Mouse (Mus musculus) kidney, postnatal 0 days (tissue): ENCODE data around the gene Pkn1. TPM values are rescaled to one million over a fixed set of nuclear protein-coding genes. Genes with fewer than 3 reads are reported as not detected.

ENCODE experiments used
- ATAC-seq: fragments of 200-750 bp; cut with Nextera tagmentation; replicated peaks from 2 replicates; pipeline ENCODE4 v1.8.0; 2017; ENCODE audit warnings: low read depth, moderate number of reproducible peaks, moderate TSS enrichment, moderate library complexity; ENCODE audit not compliant: low FRiP score
- DNase-seq: peaks from one replicate; pipeline ENCODE4 v3.0.0-alpha.2; 2016; ENCODE audit warnings: low spot score
- H3K27ac ChIP-seq: fragments of 300-500 bp; sonication (generic); 2 replicates; pipeline ENCODE4 v1.5.1; 2014; ENCODE audit warnings: mild to moderate bottlenecking
- H3K27me3 ChIP-seq: fragments of 300-500 bp; sonication (generic); 2 replicates; pipeline ENCODE4 v1.6.1; 2014; ENCODE audit warnings: low read length, mixed read lengths; ENCODE audit not compliant: insufficient read depth
- H3K36me3 ChIP-seq: fragments of 300-500 bp; sonication (generic); 2 replicates; pipeline ENCODE4 v1.6.1; 2014; ENCODE audit warnings: low read length, mixed read lengths; ENCODE audit not compliant: insufficient read depth
- H3K4me1 ChIP-seq: fragments of 300-500 bp; sonication (generic); replicated peaks from 2 replicates; pipeline ENCODE4 v1.6.1; 2014; ENCODE audit warnings: antibody characterized with exemption, low read length, mixed read lengths; ENCODE audit not compliant: insufficient read depth
- H3K4me2 ChIP-seq: fragments of 300-500 bp; sonication (generic); 2 replicates; pipeline ENCODE4 v1.6.1; 2014; ENCODE audit warnings: mild to moderate bottlenecking, low read length, moderate library complexity, mixed read lengths
- H3K4me3 ChIP-seq: fragments of 300-500 bp; sonication (generic); replicated peaks from 2 replicates; pipeline ENCODE4 v1.5.1; 2014; ENCODE audit warnings: low read depth, low read length
- H3K9ac ChIP-seq: fragments of 300-500 bp; sonication (generic); 2 replicates; pipeline ENCODE4 v1.6.1; 2014; ENCODE audit warnings: low read depth, low read length
- H3K9me3 ChIP-seq: fragments of 300-500 bp; sonication (generic); replicated peaks from 2 replicates; pipeline ENCODE4 v1.6.1; 2016; ENCODE audit warnings: low read length, inconsistent platforms, mixed read lengths
- CTCF ChIP-seq: IDR thresholded peaks from 2 replicates; pipeline ENCODE4 v1.5.1; 2016; ENCODE audit warnings: antibody characterized with exemption, low read depth, mild to moderate bottlenecking, moderate library complexity
- WGBS: fragments of 180-500 bp; shearing (Covaris S2); extraction: QIAGEN DNeasy Blood & Tissue Kit; methylation state at CpG from one replicate; pipeline ENCODE4 v1.1.7; 2014; 5-methylcytosine and 5-hydroxymethylcytosine counted together
- polyA plus RNA-seq: library from polyadenylated mRNA; unstranded; fragments of >200 nt; fragmentation: Nextera tagmentation; extraction: Ambion mirVana; gene quantifications from 2 replicates; pipeline ENCODE4 v1.2.1, GENCODE M21; 2015

The Pkn1 gene
- polyA plus RNA-seq, 1 experiment from 2014 or later, result 31.0 TPM

DNA sequence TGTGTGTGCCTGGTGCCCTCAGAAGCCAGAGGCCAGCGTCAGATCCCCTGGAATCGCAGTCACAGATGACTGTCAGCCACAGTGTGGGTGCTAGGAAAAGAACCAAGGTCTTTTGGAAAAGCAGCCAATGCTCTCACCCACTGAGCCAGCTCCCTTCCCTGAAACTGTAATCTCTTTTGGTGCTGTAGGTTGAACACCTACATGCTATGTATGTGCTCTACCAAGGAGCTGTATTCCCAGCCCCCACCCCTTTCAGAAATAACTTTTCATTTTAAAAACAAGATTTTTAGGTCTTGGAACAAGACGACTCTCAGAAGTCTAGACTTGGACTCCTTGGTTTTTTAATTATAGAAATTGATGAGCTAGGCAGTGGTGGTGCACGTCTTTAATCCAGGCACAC lies 4.4 kb upstream of the Pkn1 start:
- Histone ChIP-seq H3K4me1 (peaks cover 8% of the 10 kb centered on the region; the same call in 1 of the 2 replicates), H3K36me3 (no peaks in the 10 kb centered on the region), H3K27me3 (no peaks in the 10 kb centered on the region), H3K4me3 (no peak overlapping the region), H3K9me3 (no peaks in the 10 kb centered on the region), H3K27ac (no peak overlapping the region), H3K9ac (no peak overlapping the region), H3K4me2 (no peak overlapping the region)
- DNase-seq (no peak), ATAC-seq (no peak)
- no peak for TF ChIP-seq CTCF
- WGBS, result 81% methylated on average over 4 of the region's 4 CpGs

- H3K4me3 ChIP-seq, result no peak overlapping the region
- no peak for TF ChIP-seq CTCF
- H3K36me3 ChIP-seq, result no peaks in the 10 kb centered on the region
- H3K27me3 ChIP-seq, result no peaks in the 10 kb centered on the region
- no peak for ATAC-seq
- no peak overlapping the region for H3K4me2 ChIP-seq
- no peak overlapping the region for H3K27ac ChIP-seq
- WGBS, result 72% methylated on average over 9 of the region's 9 CpGs
- no peak for DNase-seq
- no peak overlapping the region for H3K9ac ChIP-seq
- H3K9me3 ChIP-seq, result no peaks in the 10 kb centered on the region
- H3K4me1 ChIP-seq, result peaks cover 30% of the 10 kb centered on the region
Observed at GRCm38 (mm10) chr8:83700423-83701085, 1.6 kb upstream of the Pkn1 start.

- no peaks in the 10 kb centered on the region for H3K9me3 ChIP-seq
- H3K4me1 ChIP-seq, result peaks cover 36% of the 10 kb centered on the region
- ATAC-seq (no peak), DNase-seq (peak; percentile 58)
- WGBS, result 9% methylated on average over 9 of the region's 9 CpGs
- H3K4me2 ChIP-seq, result peak overlapping the region; percentile 96
- no peak for TF ChIP-seq CTCF
- peak overlapping the region; percentile 89 for H3K4me3 ChIP-seq
- H3K27ac ChIP-seq, result peak overlapping the region; percentile 94
- no peaks in the 10 kb centered on the region for H3K27me3 ChIP-seq
- no peaks in the 10 kb centered on the region for H3K36me3 ChIP-seq
- peak overlapping the region; percentile 96 for H3K9ac ChIP-seq
Observed at GRCm38 (mm10) chr8:83699566-83699965, 587 bp upstream of the Pkn1 start.

GRCm38 (mm10) chr8:83698291-83698660 lies 703 bp downstream of the Pkn1 start:
- H3K27ac ChIP-seq, result peak overlapping the region; percentile 94
- H3K4me3 ChIP-seq, result peak overlapping the region; percentile 89
- H3K27me3 ChIP-seq, result no peaks in the 10 kb centered on the region
- H3K36me3 ChIP-seq, result no peaks in the 10 kb centered on the region
- TF ChIP-seq CTCF, result no peak
- peak overlapping the region; percentile 96 for H3K4me2 ChIP-seq
- H3K4me1 ChIP-seq, result peaks cover 40% of the 10 kb centered on the region
- H3K9me3 ChIP-seq, result no peaks in the 10 kb centered on the region
- DNase-seq (peak; percentile 40), ATAC-seq (peak; percentile 5; the same call in 1 of the 2 replicates)
- H3K9ac ChIP-seq, result peak overlapping the region; percentile 96
- 1% methylated on average over 15 of the region's 15 CpGs for WGBS

DNA sequence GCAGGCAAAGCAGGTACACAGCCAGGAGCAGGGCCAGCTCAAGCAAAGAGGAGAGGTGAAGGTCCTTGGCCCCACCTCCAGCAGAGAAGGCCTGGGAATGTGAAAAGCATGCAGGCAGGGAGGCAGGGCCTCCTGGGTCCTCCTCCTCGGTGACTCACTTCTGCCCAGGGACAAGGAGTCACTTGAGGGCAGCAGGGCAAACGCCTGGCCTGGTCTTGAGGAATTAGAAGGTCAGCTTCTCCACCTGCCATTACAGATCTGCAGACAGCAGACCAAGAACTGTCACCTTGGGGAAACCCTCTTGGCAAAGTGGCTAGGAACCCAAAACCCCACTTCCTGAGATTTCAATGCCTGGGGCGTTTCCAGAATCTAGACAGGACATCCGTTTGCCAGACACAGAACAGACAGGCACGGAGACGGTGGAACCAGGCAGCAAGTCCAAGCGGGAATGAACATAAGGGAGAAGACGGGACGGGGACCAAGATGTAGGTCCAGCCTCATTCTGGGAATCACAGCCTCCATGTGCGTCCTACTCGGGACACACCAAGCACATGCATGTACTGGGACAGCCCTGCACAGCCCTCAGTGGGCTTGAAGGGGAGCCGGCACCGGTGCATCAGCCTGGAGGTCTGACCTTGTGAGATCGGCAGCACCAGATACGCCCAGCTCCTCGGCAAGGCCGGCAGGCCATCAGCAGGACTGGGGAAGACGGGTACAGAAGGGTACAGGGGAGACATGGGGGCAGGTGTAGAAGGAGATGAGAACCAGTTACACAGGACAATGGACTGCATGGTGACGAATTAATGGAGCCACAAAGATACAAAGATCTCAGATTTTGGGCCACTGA lies 1.4 kb downstream of the Pkn1 start:
- peak overlapping the region; percentile 94 for H3K27ac ChIP-seq
- H3K4me2 ChIP-seq, result peak overlapping the region; percentile 96
- H3K4me1 ChIP-seq, result peaks cover 40% of the 10 kb centered on the region
- DNase-seq (peak; percentile 61), ATAC-seq (no peak; the same call in 1 of the 2 replicates)
- H3K36me3 ChIP-seq, result peaks cover 1% of the 10 kb centered on the region
- peak overlapping the region; percentile 96 for H3K9ac ChIP-seq
- WGBS, result 27% methylated on average over 19 of the region's 19 CpGs
- peak; percentile 16; the same call in 1 of the 2 replicates for TF ChIP-seq CTCF
- no peaks in the 10 kb centered on the region for H3K27me3 ChIP-seq
- peak overlapping the region; percentile 89 for H3K4me3 ChIP-seq
- H3K9me3 ChIP-seq, result no peaks in the 10 kb centered on the region

DNA sequence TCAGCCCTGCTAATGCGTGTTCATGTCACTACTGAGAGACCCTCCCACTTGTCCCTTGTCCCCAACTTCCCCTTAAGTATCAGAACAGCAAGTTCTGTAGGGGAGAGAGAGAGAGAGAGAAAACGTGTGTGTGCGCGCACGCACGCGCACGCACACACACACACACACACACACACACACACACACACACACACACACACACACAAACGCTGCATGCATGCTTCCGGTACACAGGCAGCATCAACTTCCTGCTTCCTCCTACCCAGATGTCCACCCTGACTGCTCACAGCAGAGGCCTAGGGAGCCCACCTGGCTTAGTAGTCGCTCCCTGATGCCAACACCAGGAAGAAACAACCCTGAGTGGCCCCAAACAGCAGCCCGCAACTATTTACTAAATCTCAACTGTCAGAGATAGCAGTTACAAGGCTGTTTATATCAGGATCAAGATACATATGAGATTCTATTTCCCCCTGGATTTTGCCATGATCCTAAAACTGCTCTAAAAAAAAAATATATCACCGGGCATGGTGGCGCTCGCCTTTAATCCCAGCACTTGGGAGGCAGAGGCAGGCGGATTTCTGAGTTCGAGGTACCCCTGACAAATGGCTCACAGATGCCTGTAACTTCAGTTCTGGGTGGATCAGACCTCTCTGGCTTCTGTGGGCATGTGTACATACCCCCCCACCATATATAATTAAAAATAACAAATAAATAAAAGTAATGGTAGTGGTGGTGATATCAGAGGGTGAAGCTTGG lies 3.5 kb downstream of the Pkn1 start:
- ATAC-seq (no peak), DNase-seq (no peak)
- Histone ChIP-seq H3K4me1 (peaks cover 40% of the 10 kb centered on the region), H3K9ac (no peak overlapping the region), H3K4me2 (no peak overlapping the region), H3K27me3 (no peaks in the 10 kb centered on the region), H3K9me3 (no peaks in the 10 kb centered on the region), H3K4me3 (no peak overlapping the region), H3K27ac (peak overlapping the region; percentile 47), H3K36me3 (peaks cover 22% of the 10 kb centered on the region)
- 68% methylated on average over 17 of the region's 17 CpGs for WGBS
- no peak for TF ChIP-seq CTCF
